Mouse (Mus musculus): ENCODE measurements at regions not wholly inside any gene's neighbourhood (a gene's known extent, or its start where the extent isn't known, plus 50 kb on each side); places are given as distances from the start of the nearest gene placed in this dataset.

GRCm38 (mm10) chr6:100977201-100977691, 143.8 kb downstream of the Ppp4r2 start:
- WGBS = 44% methylated on average over 9 of the region's 9 CpGs
- no peak overlapping the region for H3K27ac ChIP-seq (ENCODE audit: low read length)
- H3K9ac ChIP-seq (replicated peaks; ENCODE audit: low read depth, low read length) = no peak overlapping the region
- H3K4me2 ChIP-seq (replicated peaks; ENCODE audit: low read depth, low read length) = no peak overlapping the region
- no peaks in the 10 kb centered on the region for H3K9me3 ChIP-seq (ENCODE audit: control insufficient read depth, low read depth, low read length)
- H3K27me3 ChIP-seq (ENCODE audit: control insufficient read depth, insufficient read depth, low read length) = no peaks in the 10 kb centered on the region
- H3K4me3 ChIP-seq (ENCODE audit: low read depth, low read length) = no peak overlapping the region
- peaks cover 6% of the 10 kb centered on the region; the same call in 1 of the 2 replicates for H3K4me1 ChIP-seq (ENCODE audit: control insufficient read depth, insufficient read depth, low read length)
- H3K36me3 ChIP-seq (ENCODE audit: control insufficient read depth, insufficient read depth, low read length) = no peaks in the 10 kb centered on the region
- no peak for ATAC-seq (ENCODE audit: insufficient number of reproducible peaks, insufficient read depth, low FRiP score, low read depth)

GRCm38 (mm10) chr6:100978113-100978512, 144.7 kb downstream of the Ppp4r2 start:
- H3K27ac ChIP-seq (ENCODE audit: low read length) = no peak overlapping the region; the same call in 1 of the 2 replicates
- H3K9me3 ChIP-seq (ENCODE audit: control insufficient read depth, low read depth, low read length) = no peaks in the 10 kb centered on the region
- no peak overlapping the region for H3K9ac ChIP-seq (replicated peaks; ENCODE audit: low read depth, low read length)
- H3K4me1 ChIP-seq (ENCODE audit: control insufficient read depth, insufficient read depth, low read length) = peaks cover 6% of the 10 kb centered on the region; the same call in 1 of the 2 replicates
- H3K4me2 ChIP-seq (replicated peaks; ENCODE audit: low read depth, low read length) = no peak overlapping the region
- 68% methylated on average over 5 of the region's 5 CpGs for WGBS
- ATAC-seq (ENCODE audit: insufficient number of reproducible peaks, insufficient read depth, low FRiP score, low read depth) = no peak
- H3K4me3 ChIP-seq (ENCODE audit: low read depth, low read length) = no peak overlapping the region
- H3K36me3 ChIP-seq (ENCODE audit: control insufficient read depth, insufficient read depth, low read length) = no peaks in the 10 kb centered on the region
- no peaks in the 10 kb centered on the region for H3K27me3 ChIP-seq (ENCODE audit: control insufficient read depth, insufficient read depth, low read length)

- Histone ChIP-seq H3K27me3 (ENCODE audit: control insufficient read depth, insufficient read depth, low read length) (no peaks in the 10 kb centered on the region), H3K9me3 (ENCODE audit: control insufficient read depth, low read depth, low read length) (no peaks in the 10 kb centered on the region), H3K9ac (replicated peaks; ENCODE audit: low read depth, low read length) (no peak overlapping the region), H3K36me3 (ENCODE audit: control insufficient read depth, insufficient read depth, low read length) (no peaks in the 10 kb centered on the region), H3K4me2 (replicated peaks; ENCODE audit: low read depth, low read length) (no peak overlapping the region), H3K4me1 (ENCODE audit: control insufficient read depth, insufficient read depth, low read length) (peaks cover 6% of the 10 kb centered on the region; the same call in 1 of the 2 replicates), H3K4me3 (ENCODE audit: low read depth, low read length) (no peak overlapping the region), H3K27ac (ENCODE audit: low read length) (no peak overlapping the region)
- ATAC-seq (ENCODE audit: insufficient number of reproducible peaks, insufficient read depth, low FRiP score, low read depth) = no peak
- 94% methylated on average over 9 of the region's 9 CpGs for WGBS
These were observed 145.5 kb downstream of the Ppp4r2 start for GRCm38 (mm10) chr6:100978727-100979460.

- Histone ChIP-seq H3K4me1 (ENCODE audit: control insufficient read depth, insufficient read depth, low read length) (peaks cover 12% of the 10 kb centered on the region; the same call in 1 of the 2 replicates), H3K4me2 (replicated peaks; ENCODE audit: low read depth, low read length) (no peak overlapping the region), H3K27me3 (ENCODE audit: control insufficient read depth, insufficient read depth, low read length) (no peaks in the 10 kb centered on the region), H3K9ac (replicated peaks; ENCODE audit: low read depth, low read length) (no peak overlapping the region), H3K36me3 (ENCODE audit: control insufficient read depth, insufficient read depth, low read length) (no peaks in the 10 kb centered on the region), H3K27ac (ENCODE audit: low read length) (no peak overlapping the region), H3K4me3 (ENCODE audit: low read depth, low read length) (no peak overlapping the region), H3K9me3 (ENCODE audit: control insufficient read depth, low read depth, low read length) (no peaks in the 10 kb centered on the region)
- WGBS = 70% methylated on average over 2 of the region's 2 CpGs
- ATAC-seq (ENCODE audit: insufficient number of reproducible peaks, insufficient read depth, low FRiP score, low read depth) = no peak
These were observed 146.7 kb downstream of the Ppp4r2 start for GRCm38 (mm10) chr6:100980156-100980555.

- 32% methylated on average over 7 of the region's 7 CpGs for WGBS
These were observed 151.4 kb downstream of the Ppp4r2 start for GRCm38 (mm10) chr6:100984861-100985260.

GRCm38 (mm10) chr6:100985334-100985937, 152.0 kb downstream of the Ppp4r2 start:
- Histone ChIP-seq H3K4me3 (ENCODE audit: low read depth, low read length) (no peak overlapping the region), H3K36me3 (ENCODE audit: control insufficient read depth, insufficient read depth, low read length) (no peaks in the 10 kb centered on the region), H3K27me3 (ENCODE audit: control insufficient read depth, insufficient read depth, low read length) (no peaks in the 10 kb centered on the region), H3K27ac (ENCODE audit: low read length) (no peak overlapping the region), H3K4me2 (replicated peaks; ENCODE audit: low read depth, low read length) (no peak overlapping the region), H3K9me3 (ENCODE audit: control insufficient read depth, low read depth, low read length) (no peaks in the 10 kb centered on the region), H3K9ac (replicated peaks; ENCODE audit: low read depth, low read length) (no peak overlapping the region), H3K4me1 (ENCODE audit: control insufficient read depth, insufficient read depth, low read length) (0 out of 2 replicates have a peak, but pooled peaks cover 6% of the 10 kb centered on the region)
- WGBS = 49% methylated on average over 5 of the region's 5 CpGs
- no peak for ATAC-seq (ENCODE audit: insufficient number of reproducible peaks, insufficient read depth, low FRiP score, low read depth)

More at GRCm38 (mm10) chr6:100984861-100985260, 151.4 kb downstream of the Ppp4r2 start:
- no peak overlapping the region for H3K27ac ChIP-seq (ENCODE audit: low read length)
- H3K4me2 ChIP-seq (replicated peaks; ENCODE audit: low read depth, low read length) = no peak overlapping the region
- no peaks in the 10 kb centered on the region for H3K27me3 ChIP-seq (ENCODE audit: control insufficient read depth, insufficient read depth, low read length)
- H3K9ac ChIP-seq (replicated peaks; ENCODE audit: low read depth, low read length) = no peak overlapping the region
- no peaks in the 10 kb centered on the region for H3K36me3 ChIP-seq (ENCODE audit: control insufficient read depth, insufficient read depth, low read length)
- ATAC-seq (ENCODE audit: insufficient number of reproducible peaks, insufficient read depth, low FRiP score, low read depth) = no peak
- no peaks in the 10 kb centered on the region for H3K9me3 ChIP-seq (ENCODE audit: control insufficient read depth, low read depth, low read length)
- H3K4me3 ChIP-seq (ENCODE audit: low read depth, low read length) = no peak overlapping the region
- 0 out of 2 replicates have a peak, but pooled peaks cover 6% of the 10 kb centered on the region for H3K4me1 ChIP-seq (ENCODE audit: control insufficient read depth, insufficient read depth, low read length)

GRCm38 (mm10) chr6:100988521-100988920, 155.1 kb downstream of the Ppp4r2 start:
- no peaks in the 10 kb centered on the region for H3K36me3 ChIP-seq (ENCODE audit: control insufficient read depth, insufficient read depth, low read length)
- H3K4me2 ChIP-seq (replicated peaks; ENCODE audit: low read depth, low read length) = no peak overlapping the region
- no peak overlapping the region for H3K4me3 ChIP-seq (ENCODE audit: low read depth, low read length)
- no peak for ATAC-seq (ENCODE audit: insufficient number of reproducible peaks, insufficient read depth, low FRiP score, low read depth)
- H3K27me3 ChIP-seq (ENCODE audit: control insufficient read depth, insufficient read depth, low read length) = no peaks in the 10 kb centered on the region
- H3K4me1 ChIP-seq (ENCODE audit: control insufficient read depth, insufficient read depth, low read length) = 0 out of 2 replicates have a peak, but pooled peaks cover 6% of the 10 kb centered on the region
- no peak overlapping the region for H3K9ac ChIP-seq (replicated peaks; ENCODE audit: low read depth, low read length)
- no peaks in the 10 kb centered on the region for H3K9me3 ChIP-seq (ENCODE audit: control insufficient read depth, low read depth, low read length)
- WGBS = 17% methylated on average over 6 of the region's 6 CpGs
- H3K27ac ChIP-seq (ENCODE audit: low read length) = no peak overlapping the region

GRCm38 (mm10) chr6:100993421-100993820, 160.0 kb downstream of the Ppp4r2 start:
- H3K4me2 ChIP-seq (replicated peaks; ENCODE audit: low read depth, low read length) = no peak overlapping the region
- no peak overlapping the region for H3K9ac ChIP-seq (replicated peaks; ENCODE audit: low read depth, low read length)
- H3K27me3 ChIP-seq (ENCODE audit: control insufficient read depth, insufficient read depth, low read length) = no peaks in the 10 kb centered on the region
- no peak overlapping the region for H3K27ac ChIP-seq (ENCODE audit: low read length)
- H3K4me3 ChIP-seq (ENCODE audit: low read depth, low read length) = no peak overlapping the region
- ATAC-seq (ENCODE audit: insufficient number of reproducible peaks, insufficient read depth, low FRiP score, low read depth) = no peak
- no peaks in the 10 kb centered on the region for H3K9me3 ChIP-seq (ENCODE audit: control insufficient read depth, low read depth, low read length)
- H3K36me3 ChIP-seq (ENCODE audit: control insufficient read depth, insufficient read depth, low read length) = no peaks in the 10 kb centered on the region
- 80% methylated on average over 1 of the region's 1 CpGs for WGBS
- H3K4me1 ChIP-seq (ENCODE audit: control insufficient read depth, insufficient read depth, low read length) = no peaks in the 10 kb centered on the region

Measured in stomach, embryonic 14.5 days (tissue).